Mouse (Mus musculus): ENCODE results near the gene Dvl1. TPM values are rescaled to one million over a fixed set of nuclear protein-coding genes. Genes with fewer than 3 reads are reported as not detected.

The Dvl1 gene
- total RNA-seq, 2 experiments from 2014 or later = 96.4 to 99.6 TPM

GRCm38 (mm10) chr4:155839483-155839910 is 7.7 kb upstream of the Dvl1 start, which contains the start of gene Mxra8:
Mxra8 (plus strand) TSS chr4:155839680.
- peak; percentile 89 for DNase-seq

- DNase-seq = peak; percentile 41
Observed at GRCm38 (mm10) chr4:155840076-155841002, 6.9 kb upstream of the Dvl1 start.

- peak; percentile 69 for DNase-seq
Observed at GRCm38 (mm10) chr4:155841003-155841454, 6.2 kb upstream of the Dvl1 start.

GRCm38 (mm10) chr4:155841651-155842270 is 5.4 kb upstream of the Dvl1 start:
- no peak for DNase-seq

- DNase-seq = no peak
Observed at GRCm38 (mm10) chr4:155843231-155843630, 4.0 kb upstream of the Dvl1 start.

- DNase-seq = peak; percentile 56
Observed at GRCm38 (mm10) chr4:155847591-155848352, 570 bp downstream of the Dvl1 start.

GRCm38 (mm10) chr4:155848434-155849095 is 1.4 kb downstream of the Dvl1 start:
- DNase-seq = peak; percentile 53

- DNase-seq = no peak
Observed at GRCm38 (mm10) chr4:155849391-155849790, 2.2 kb downstream of the Dvl1 start.

GRCm38 (mm10) chr4:155849792-155850451 is 2.7 kb downstream of the Dvl1 start:
- DNase-seq = no peak

- DNase-seq = no peak
Observed at GRCm38 (mm10) chr4:155851368-155851767, 4.2 kb downstream of the Dvl1 start.

GRCm38 (mm10) chr4:155851951-155852411 is 4.8 kb downstream of the Dvl1 start:
- no peak for DNase-seq

- no peak for DNase-seq
Observed at GRCm38 (mm10) chr4:155853421-155853820, 6.2 kb downstream of the Dvl1 start.

- DNase-seq = no peak
Observed at GRCm38 (mm10) chr4:155854991-155855390, 7.8 kb downstream of the Dvl1 start.

GRCm38 (mm10) chr4:155856071-155856470 is 8.9 kb downstream of the Dvl1 start:
- no peak for DNase-seq

GRCm38 (mm10) chr4:155856881-155857280 is 9.7 kb downstream of the Dvl1 start:
- DNase-seq = no peak

- peak; percentile 54 for DNase-seq
Observed at GRCm38 (mm10) chr4:155859318-155859717, 12.1 kb downstream of the Dvl1 start.

GRCm38 (mm10) chr4:155861787-155862186 is 14.6 kb downstream of the Dvl1 start:
- DNase-seq = no peak

- DNase-seq = no peak
Observed at GRCm38 (mm10) chr4:155863001-155863400, 15.8 kb downstream of the Dvl1 start, which contains the start of gene Tas1r3. Tas1r3 (minus strand) TSS chr4:155863362.

- no peak for DNase-seq
Observed at GRCm38 (mm10) chr4:155868614-155869298, 21.6 kb downstream of the Dvl1 start.

GRCm38 (mm10) chr4:155869317-155870033 is 22.3 kb downstream of the Dvl1 start, which contains the start of the genes Cptp and Ints11:
Cptp (minus strand) TSS chr4:155869440.
Ints11 (plus strand) TSS chr4:155869546.
- DNase-seq = peak; percentile 97
